Mouse (Mus musculus) liver, embryonic 14.5 days (tissue): ENCODE measurements at regions not wholly inside any gene's neighbourhood (a gene's known extent, or its start where the extent isn't known, plus 50 kb on each side); places are given as distances from the start of the nearest gene placed in this dataset.

ENCODE experiments used
- ATAC-seq: fragments of 200-750 bp; cut with Nextera tagmentation; 2 replicates; pipeline ENCODE4 v1.8.0; 2017; ENCODE audit warnings: moderate number of reproducible peaks, mild to moderate bottlenecking, moderate library complexity; ENCODE audit not compliant: insufficient read depth
- DNase-seq, 3 experiments: peaks; one replicate each; pipeline ENCODE4 v3.0.0-alpha.2; 2012 to 2013; ENCODE audit warnings: low read depth in 3 of 3, low spot score in 3 of 3
- H3K27ac ChIP-seq: fragments of 300-500 bp; sonication (generic); 2 replicates; pipeline ENCODE4 v1.5.1; 2014; ENCODE audit warnings: moderate library complexity, mild to moderate bottlenecking, control low read depth, inconsistent platforms
- H3K27me3 ChIP-seq: fragments of 300-500 bp; sonication (generic); 2 replicates; pipeline ENCODE4 v1.6.1; 2014; ENCODE audit warnings: mild to moderate bottlenecking, low read length, moderate library complexity; ENCODE audit not compliant: control insufficient read depth, insufficient read depth
- H3K36me3 ChIP-seq: fragments of 300-500 bp; sonication (generic); replicated peaks from 2 replicates; pipeline ENCODE4 v1.6.1; 2014; ENCODE audit warnings: low read depth; ENCODE audit not compliant: control insufficient read depth, insufficient read depth
- H3K4me1 ChIP-seq, 2 experiments: fragments of 200-500 bp in 1 of 2; fragments of 300-500 bp in 1 of 2; sonication (generic) in 1 of 2; replicated peaks; 2 replicates each; pipeline ENCODE4 v1.6.1; 2012 to 2014; ENCODE audit warnings: antibody characterized with exemption in 1 of 2, inconsistent platforms in 1 of 2, low read length in 1 of 2; ENCODE audit not compliant: control insufficient read depth in 2 of 2, insufficient read depth in 2 of 2
- H3K4me2 ChIP-seq: fragments of 300-500 bp; sonication (generic); 2 replicates; pipeline ENCODE4 v1.6.1; 2014; ENCODE audit warnings: low read depth, mild to moderate bottlenecking, control low read depth, moderate library complexity
- H3K4me3 ChIP-seq, 2 experiments: fragments of 200-500 bp in 1 of 2; fragments of 300-500 bp in 1 of 2; sonication (generic) in 1 of 2; 2 replicates each; pipeline ENCODE4 v1.5.1; 2012 to 2014; ENCODE audit warnings: low read depth in 2 of 2, low read length in 2 of 2, mild to moderate bottlenecking in 2 of 2, control low read depth in 1 of 2, inconsistent platforms in 1 of 2, moderate library complexity in 1 of 2; ENCODE audit not compliant: insufficient read depth in 1 of 2
- H3K9ac ChIP-seq: fragments of 300-500 bp; sonication (generic); replicated peaks from 2 replicates; pipeline ENCODE4 v1.6.1; 2014; ENCODE audit warnings: mild to moderate bottlenecking, control low read depth, moderate library complexity
- H3K9me3 ChIP-seq: fragments of 300-500 bp; sonication (generic); 2 replicates; pipeline ENCODE4 v1.6.1; 2016; ENCODE audit warnings: low read length, mixed read lengths; ENCODE audit not compliant: control insufficient read depth
- CTCF ChIP-seq: IDR thresholded peaks from 2 replicates; pipeline ENCODE4 v1.5.1; 2016; ENCODE audit warnings: antibody characterized with exemption, low read depth, control low read depth
- EP300 ChIP-seq: IDR thresholded peaks from 2 replicates; pipeline ENCODE4 v1.6.1; 2016; ENCODE audit warnings: antibody characterized with exemption, low read depth
- WGBS: fragments of 180-500 bp; shearing (Covaris S2); extraction: QIAGEN DNeasy Blood & Tissue Kit; methylation state at CpG from one replicate; pipeline ENCODE4 v1.1.7; 2014; ENCODE audit not compliant: insufficient replicate concordance; 5-methylcytosine and 5-hydroxymethylcytosine counted together

DNA sequence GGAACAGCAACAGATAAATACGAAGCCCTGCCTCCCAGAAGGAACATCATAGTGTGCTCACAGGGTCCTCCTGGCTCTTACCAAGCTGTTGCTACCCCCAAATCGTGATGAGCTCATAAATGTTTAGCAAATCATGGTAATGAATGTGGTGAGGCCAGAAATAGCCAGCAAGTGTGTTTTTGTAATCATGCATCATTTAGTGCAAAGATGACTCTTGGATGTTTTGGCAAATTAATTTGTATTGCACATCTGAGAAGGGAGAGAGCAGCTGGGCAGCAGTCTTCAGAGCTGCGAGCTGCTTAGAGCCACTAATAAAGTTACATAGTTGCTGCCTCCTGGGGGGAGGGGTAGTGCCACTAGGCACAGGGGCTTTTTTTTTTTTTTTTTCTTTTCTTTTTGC, 79.8 kb upstream of the 4930583I09Rik start:
- TF ChIP-seq CTCF (no peak), EP300 (no peak)
- ATAC-seq (no peak), DNase-seq (no peak)
- Histone ChIP-seq H3K27ac (no peak overlapping the region), H3K9ac (no peak overlapping the region), H3K36me3 (no peaks in the 10 kb centered on the region), H3K27me3 (no peaks in the 10 kb centered on the region), H3K4me1 (no peaks in the 10 kb centered on the region), H3K4me3 (no peak overlapping the region), H3K9me3 (no peaks in the 10 kb centered on the region), H3K4me2 (no peak overlapping the region)
- 35% methylated on average over 3 of the region's 3 CpGs for WGBS

DNA sequence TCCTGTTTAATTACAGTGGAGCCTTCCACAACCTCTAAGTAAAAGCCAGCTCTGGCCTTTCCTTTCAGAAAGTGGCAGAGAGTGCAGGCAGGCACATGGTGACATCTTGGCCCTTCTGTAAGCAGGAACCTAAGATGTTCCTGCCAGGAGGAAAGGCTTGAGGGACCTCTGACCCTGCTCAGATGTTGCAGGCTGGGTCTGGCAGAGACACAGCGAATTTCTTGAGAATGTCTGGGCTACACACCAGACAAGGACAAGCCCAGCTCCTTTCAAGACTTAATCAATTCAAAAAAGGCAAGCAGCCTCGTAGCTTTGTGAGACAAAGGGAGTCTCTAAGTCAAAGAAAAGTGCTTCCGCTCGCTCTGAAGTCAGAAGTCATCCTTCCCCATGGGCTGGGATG, 79.2 kb upstream of the 4930583I09Rik start:
- H3K27ac ChIP-seq, result no peak overlapping the region
- no peak overlapping the region for H3K4me2 ChIP-seq
- H3K36me3 ChIP-seq, result no peaks in the 10 kb centered on the region
- 36% methylated on average over 4 of the region's 4 CpGs for WGBS
- no peak for TF ChIP-seq EP300
- TF ChIP-seq CTCF, result no peak
- no peaks in the 10 kb centered on the region for H3K4me1 ChIP-seq
- ATAC-seq, result no peak
- no peak overlapping the region for H3K4me3 ChIP-seq
- DNase-seq, result no peak
- H3K9me3 ChIP-seq, result no peaks in the 10 kb centered on the region
- no peak overlapping the region for H3K9ac ChIP-seq
- H3K27me3 ChIP-seq, result no peaks in the 10 kb centered on the region

DNA sequence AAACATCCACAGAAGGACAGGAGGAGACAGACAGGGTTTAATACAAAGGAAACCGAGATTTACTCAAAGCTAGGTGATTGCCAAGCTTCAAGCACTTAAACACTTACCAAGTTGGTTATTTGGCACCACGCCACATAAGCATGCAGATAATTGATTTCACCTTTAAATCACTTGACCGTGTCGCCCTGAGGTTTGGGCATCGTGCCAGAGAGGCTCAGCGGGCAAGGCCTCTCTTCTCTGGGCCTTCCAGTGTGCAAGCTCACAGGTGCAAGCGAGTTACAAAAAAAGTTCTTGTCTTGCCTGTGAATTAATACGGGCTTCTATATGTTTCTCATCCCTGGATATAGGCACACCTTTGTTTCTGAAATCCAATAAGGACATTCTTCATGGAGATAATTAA, 78.4 kb upstream of the 4930583I09Rik start:
- Histone ChIP-seq H3K9me3 (no peaks in the 10 kb centered on the region), H3K36me3 (no peaks in the 10 kb centered on the region), H3K4me3 (no peak overlapping the region), H3K27me3 (no peaks in the 10 kb centered on the region), H3K4me2 (no peak overlapping the region), H3K27ac (no peak overlapping the region), H3K9ac (no peak overlapping the region), H3K4me1 (no peaks in the 10 kb centered on the region)
- 64% methylated on average over 8 of the region's 8 CpGs for WGBS
- no peak for DNase-seq
- no peak for ATAC-seq
- TF ChIP-seq CTCF, result no peak

- no peak for TF ChIP-seq CTCF
- TF ChIP-seq EP300, result no peak
- H3K9me3 ChIP-seq, result no peaks in the 10 kb centered on the region
- H3K36me3 ChIP-seq, result no peaks in the 10 kb centered on the region
- no peak overlapping the region for H3K4me2 ChIP-seq
- ATAC-seq (no peak), DNase-seq (no peak)
- no peak overlapping the region for H3K27ac ChIP-seq
- H3K27me3 ChIP-seq, result no peaks in the 10 kb centered on the region
- no peak overlapping the region for H3K4me3 ChIP-seq
- no peaks in the 10 kb centered on the region for H3K4me1 ChIP-seq
- no peak overlapping the region for H3K9ac ChIP-seq
- 61% methylated on average over 1 of the region's 1 CpGs for WGBS
Observed at GRCm38 (mm10) chr17:64908671-64909070, 72.8 kb upstream of the 4930583I09Rik start.

- TF ChIP-seq EP300 (no peak), CTCF (no peak)
- Histone ChIP-seq H3K9me3 (no peaks in the 10 kb centered on the region), H3K36me3 (no peaks in the 10 kb centered on the region), H3K4me1 (no peaks in the 10 kb centered on the region), H3K27me3 (no peaks in the 10 kb centered on the region), H3K4me2 (no peak overlapping the region), H3K27ac (no peak overlapping the region), H3K9ac (no peak overlapping the region), H3K4me3 (no peak overlapping the region)
- ATAC-seq, result no peak
- DNase-seq, result no peak
- WGBS, result 61% methylated on average over 17 of the region's 17 CpGs
Observed at GRCm38 (mm10) chr17:64901721-64902623, 66.1 kb upstream of the 4930583I09Rik start.
